Comparison of ENCODE assay signal across 10 mouse cellular contexts in genomic region chr9:96958009-96958615, GRCm38 (mm10).
DNase-seq lines count a peak whose midpoint lies in the region; ATAC-seq and TF ChIP-seq lines count a peak whose summit lies in the region.
"Had no signal": no experiment of that assay in that cellular context is flagged by ENCODE, and none has a peak within 500 bp of the region (broad histone marks: within the 10 kb centered on the region; RNA-seq: fewer than 3 reads in every experiment).

No protein-coding gene starts in this region.

- peaks cover 65% of the 10 kb centered on the region for H3K4me1 ChIP-seq in heart, postnatal 0 days (ENCODE audit: control insufficient read depth, insufficient read depth)
- H3K4me1 ChIP-seq in intestine, embryonic 16.5 days (ENCODE audit: control insufficient read depth, insufficient read depth, low read length) = peaks cover 36% of the 10 kb centered on the region
- H3K4me1 ChIP-seq in limb, embryonic 10.5 days = peaks cover 82% of the 10 kb centered on the region
- H3K4me1 ChIP-seq: megakaryocyte, embryonic 14.5 days had no signal

- no peak for TF ChIP-seq EP300 in heart, postnatal 0 days (IDR thresholded peaks at IDR 0.05; ENCODE audit: low read depth)

- no peak overlapping the region for H3K4me2 ChIP-seq in heart, postnatal 0 days (ENCODE audit: low read depth, low read length)
- H3K4me2 ChIP-seq in intestine, embryonic 16.5 days (ENCODE audit: low read depth, low read length) = no peak overlapping the region

- no peaks in the 10 kb centered on the region for H3K9me3 ChIP-seq in heart, postnatal 0 days (replicated peaks; ENCODE audit: control insufficient read depth, low read length)
- no peaks in the 10 kb centered on the region for H3K9me3 ChIP-seq in intestine, embryonic 16.5 days (ENCODE audit: control insufficient read depth, low read length)
- no peaks in the 10 kb centered on the region for H3K9me3 ChIP-seq in limb, embryonic 10.5 days (replicated peaks)
- H3K9me3 ChIP-seq: megakaryocyte, embryonic 14.5 days had no signal

- no peak for DNase-seq in heart, postnatal 0 days (ENCODE audit: low spot score)
- no peak for DNase-seq in heart, postnatal 14 days
- peak; percentile 48 for DNase-seq in embryo, embryonic 11 days
- no peak for DNase-seq in limb, embryonic 10.5 days (ENCODE audit: low spot score)
- DNase-seq in left cerebral cortex, adult 8-10 months (ENCODE audit: low spot score in 2 of 2) = no peak
- no peak for DNase-seq in urinary bladder, postnatal 10 days (ENCODE audit: low spot score)
- no peak for DNase-seq in adrenal gland, adult (ENCODE audit: inconsistent age in 2 of 2, low spot score in 1 of 2)

- no peaks in the 10 kb centered on the region for H3K36me3 ChIP-seq in heart, postnatal 0 days (replicated peaks; ENCODE audit: control insufficient read depth, insufficient read depth, low read length)
- no peaks in the 10 kb centered on the region for H3K36me3 ChIP-seq in intestine, embryonic 16.5 days (ENCODE audit: control insufficient read depth, insufficient read depth, low read length)
- peaks cover 22% of the 10 kb centered on the region for H3K36me3 ChIP-seq in limb, embryonic 10.5 days

- no peaks in the 10 kb centered on the region for H3K27me3 ChIP-seq in heart, postnatal 0 days (ENCODE audit: control insufficient read depth, insufficient read depth, low read length)
- no peaks in the 10 kb centered on the region for H3K27me3 ChIP-seq in intestine, embryonic 16.5 days (replicated peaks; ENCODE audit: control insufficient read depth, insufficient read depth, low read length)
- no peaks in the 10 kb centered on the region for H3K27me3 ChIP-seq in limb, embryonic 10.5 days (ENCODE audit: low read depth, poor library complexity, severe bottlenecking)

- no peak for ATAC-seq in heart, postnatal 0 days (ENCODE audit: insufficient read depth, low read depth)
- peak; percentile 39 for ATAC-seq in intestine, embryonic 16.5 days

- 44% methylated on average over 6 of the region's 6 CpGs for WGBS in heart, postnatal 0 days
- WGBS in intestine, embryonic 16.5 days = 23% methylated on average over 6 of the region's 6 CpGs
- 19% methylated on average over 6 of the region's 6 CpGs for WGBS in limb, embryonic 10.5 days

- H3K4me3 ChIP-seq in heart, postnatal 0 days (ENCODE audit: low read depth, low read length) = no peak overlapping the region
- no peak overlapping the region for H3K4me3 ChIP-seq in intestine, embryonic 16.5 days (ENCODE audit: low read length)
- H3K4me3 ChIP-seq in limb, embryonic 10.5 days = no peak overlapping the region
- H3K4me3 ChIP-seq: megakaryocyte, embryonic 14.5 days had no signal

- H3K9ac ChIP-seq in heart, postnatal 0 days (replicated peaks; ENCODE audit: low read depth, low read length) = peak overlapping the region; percentile 37
- no peak overlapping the region for H3K9ac ChIP-seq in intestine, embryonic 16.5 days (ENCODE audit: low read depth, low read length)
- H3K9ac ChIP-seq: liver, embryonic 14.5 days had no signal

- no peak for TF ChIP-seq CTCF in heart, postnatal 0 days (IDR thresholded peaks at IDR 0.05; ENCODE audit: low read depth)

- peak overlapping the region; percentile 95 for H3K27ac ChIP-seq in heart, postnatal 0 days (ENCODE audit: low read depth)
- H3K27ac ChIP-seq in intestine, embryonic 16.5 days (ENCODE audit: low read length) = peak overlapping the region; percentile 67
- H3K27ac ChIP-seq in limb, embryonic 10.5 days = peak overlapping the region; percentile 58
- H3K27ac ChIP-seq: liver, embryonic 14.5 days had no signal

- intact Hi-C loops in heart, postnatal 14 days (cut with DNase I) = no loop called here
